In the genomic region with DNA sequence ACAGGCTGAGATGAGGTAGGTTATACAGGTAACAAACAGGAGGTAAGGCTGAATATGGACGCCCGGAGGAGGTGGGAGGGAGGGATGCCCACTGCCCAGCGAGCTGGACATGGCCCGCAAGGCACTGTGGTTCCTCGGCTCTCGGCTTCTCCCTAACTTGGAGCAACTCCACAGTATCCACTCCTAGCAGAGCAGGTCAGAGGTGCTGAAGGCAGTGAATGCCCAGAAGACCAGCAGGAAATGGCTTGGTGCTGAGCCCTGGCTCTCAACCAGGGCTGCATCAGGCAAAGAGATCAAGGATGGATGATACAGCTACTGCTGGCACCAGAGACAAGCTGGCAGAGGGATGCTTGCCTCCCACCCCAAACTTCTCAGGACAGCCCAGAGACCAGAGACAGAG, we compare ENCODE assay signal across 8 mouse cellular contexts. TPM values are rescaled to one million over a fixed set of nuclear protein-coding genes. Genes with fewer than 3 reads are reported as not detected.
DNase-seq lines count a peak whose midpoint lies in the region; ATAC-seq lines count a peak whose summit lies in the region.

No protein-coding gene starts in this region.

- H3K27me3 ChIP-seq in heart, embryonic 10.5 days (ENCODE audit: insufficient read depth, poor library complexity, severe bottlenecking): no peaks in the 10 kb centered on the region
- H3K27me3 ChIP-seq in heart, embryonic 13.5 days (replicated peaks): no peaks in the 10 kb centered on the region
- no peaks in the 10 kb centered on the region for H3K27me3 ChIP-seq in liver, embryonic 13.5 days

- H3K4me1 ChIP-seq in heart, embryonic 10.5 days: peaks cover 80% of the 10 kb centered on the region
- peaks cover 79% of the 10 kb centered on the region for H3K4me1 ChIP-seq in heart, embryonic 13.5 days
- H3K4me1 ChIP-seq in liver, embryonic 13.5 days (replicated peaks): peaks cover 96% of the 10 kb centered on the region

- peak overlapping the region; percentile 87 for H3K27ac ChIP-seq in heart, embryonic 10.5 days
- H3K27ac ChIP-seq in heart, embryonic 13.5 days (replicated peaks): peak overlapping the region; percentile 91
- peak overlapping the region; percentile 86 for H3K27ac ChIP-seq in liver, embryonic 13.5 days

- H3K36me3 ChIP-seq in heart, embryonic 10.5 days: peaks cover 18% of the 10 kb centered on the region
- H3K36me3 ChIP-seq in heart, embryonic 13.5 days: peaks cover 12% of the 10 kb centered on the region; the same call in 1 of the 2 replicates
- H3K36me3 ChIP-seq in liver, embryonic 13.5 days: peaks cover 33% of the 10 kb centered on the region

- H3K4me2 ChIP-seq in heart, embryonic 13.5 days: peak overlapping the region; percentile 61
- H3K4me2 ChIP-seq in liver, embryonic 13.5 days: peak overlapping the region; percentile 65

- DNase-seq in heart, embryonic 10.5 days (ENCODE audit: low spot score): no peak
- no peak for DNase-seq in heart, adult 9 months (ENCODE audit: low spot score in 2 of 2)
- peak; percentile 76 for DNase-seq in adipocyte (ENCODE audit: low spot score)
- no peak for DNase-seq in liver, embryonic 13.5 days
- no peak for DNase-seq in layer of hippocampus, postnatal 36 days
- DNase-seq in frontal cortex, postnatal 14 days (ENCODE audit: low spot score in 2 of 2): no peak
- no peak for DNase-seq in cerebellum, adult 18-20 months

- whole genome bisulfite sequencing in heart, embryonic 10.5 days: 79% methylated on average over 6 of the region's 6 CpGs
- WGBS in heart, embryonic 13.5 days: 72% methylated on average over 6 of the region's 6 CpGs
- 78% methylated on average over 6 of the region's 6 CpGs for WGBS in liver, embryonic 13.5 days (ENCODE audit: insufficient replicate concordance)

- H3K9me3 ChIP-seq in heart, embryonic 10.5 days: no peaks in the 10 kb centered on the region
- H3K9me3 ChIP-seq in heart, embryonic 13.5 days: no peaks in the 10 kb centered on the region
- no peaks in the 10 kb centered on the region for H3K9me3 ChIP-seq in liver, embryonic 13.5 days (replicated peaks)

- H3K4me3 ChIP-seq in heart, embryonic 10.5 days: no peak overlapping the region; the same call in 1 of the 2 replicates
- H3K4me3 ChIP-seq in heart, embryonic 13.5 days: no peak overlapping the region
- no peak overlapping the region for H3K4me3 ChIP-seq in liver, embryonic 13.5 days (replicated peaks)

- H3K9ac ChIP-seq in heart, embryonic 13.5 days: peak overlapping the region; percentile 67
- H3K9ac ChIP-seq in liver, embryonic 13.5 days: peak overlapping the region; percentile 67

- ATAC-seq in heart, embryonic 13.5 days (ENCODE audit: extremely low read depth, insufficient number of reproducible peaks, low FRiP score, low TSS enrichment): no peak
- 0 out of 2 replicates have a peak, but pooled peaks have one; percentile 1 for ATAC-seq in liver, embryonic 13.5 days (ENCODE audit: low read depth)

RNA-seq across cellular contexts. Expression of gene Piezo1, which starts 26.6 kb away (rescaled TPM):
- polyA plus RNA-seq in heart, embryonic 10.5 days (2016; fragmentation: Nextera tagmentation; extraction: Ambion mirVana): 23.7 and 29.3 TPM in 2 replicates
- polyA plus RNA-seq in heart, embryonic 13.5 days (2015; fragmentation: Nextera tagmentation; extraction: Ambion mirVana): 12.9 and 15.4 TPM in 2 replicates
- polyA plus RNA-seq in liver, embryonic 13.5 days (2015; fragmentation: Nextera tagmentation; extraction: Ambion mirVana): 13.9 and 14.2 TPM in 2 replicates
- 1 to 10 TPM; 3.1 to 4.4 TPM for total RNA-seq in layer of hippocampus, postnatal 36 days (2021)

RNA-seq across cellular contexts. Expression of gene Cdt1, which starts 43.3 kb away (rescaled TPM):
- polyA plus RNA-seq in heart, embryonic 10.5 days (2016; fragmentation: Nextera tagmentation; extraction: Ambion mirVana): 47.6 TPM in 2 replicates
- 31.0 and 34.6 TPM in 2 replicates for polyA plus RNA-seq in heart, embryonic 13.5 days (2015; fragmentation: Nextera tagmentation; extraction: Ambion mirVana)
- 60.6 and 64.3 TPM in 2 replicates for polyA plus RNA-seq in liver, embryonic 13.5 days (2015; fragmentation: Nextera tagmentation; extraction: Ambion mirVana)
- total RNA-seq in layer of hippocampus, postnatal 36 days (2021): 1 to 10 TPM; 1.4 to 1.9 TPM

RNA-seq across cellular contexts. Expression of gene Ctu2, which starts 48.6 kb away (rescaled TPM):
- 40.5 and 45.9 TPM in 2 replicates for polyA plus RNA-seq in heart, embryonic 10.5 days (2016; fragmentation: Nextera tagmentation; extraction: Ambion mirVana)
- polyA plus RNA-seq in heart, embryonic 13.5 days (2015; fragmentation: Nextera tagmentation; extraction: Ambion mirVana): 23.9 and 29.6 TPM in 2 replicates
- 26.7 and 29.3 TPM in 2 replicates for polyA plus RNA-seq in liver, embryonic 13.5 days (2015; fragmentation: Nextera tagmentation; extraction: Ambion mirVana)
- total RNA-seq in layer of hippocampus, postnatal 36 days (2021): 10 to 100 TPM; 16.6 to 21.7 TPM

RNA-seq across cellular contexts. Expression of gene Rnf166, which starts 48.6 kb away (rescaled TPM):
- 37.1 and 38.8 TPM in 2 replicates for polyA plus RNA-seq in heart, embryonic 10.5 days (2016; fragmentation: Nextera tagmentation; extraction: Ambion mirVana)
- 33.2 and 42.0 TPM in 2 replicates for polyA plus RNA-seq in heart, embryonic 13.5 days (2015; fragmentation: Nextera tagmentation; extraction: Ambion mirVana)
- polyA plus RNA-seq in liver, embryonic 13.5 days (2015; fragmentation: Nextera tagmentation; extraction: Ambion mirVana): 12.2 and 13.7 TPM in 2 replicates
- 10 to 100 TPM; 31.8 to 36.3 TPM for total RNA-seq in layer of hippocampus, postnatal 36 days (2021)

RNA-seq across cellular contexts. Expression of gene Aprt, which starts 52.2 kb away (rescaled TPM):
- 318 and 361 TPM in 2 replicates for polyA plus RNA-seq in heart, embryonic 10.5 days (2016; fragmentation: Nextera tagmentation; extraction: Ambion mirVana)
- 251 and 271 TPM in 2 replicates for polyA plus RNA-seq in heart, embryonic 13.5 days (2015; fragmentation: Nextera tagmentation; extraction: Ambion mirVana)
- 198 and 218 TPM in 2 replicates for polyA plus RNA-seq in liver, embryonic 13.5 days (2015; fragmentation: Nextera tagmentation; extraction: Ambion mirVana)
- 10 to 100 TPM; 61.5 to 65.4 TPM for total RNA-seq in layer of hippocampus, postnatal 36 days (2021)
